Mouse (Mus musculus) spleen, adult 2 months (tissue): ENCODE measurements around the gene Arid3b.

Experiments used
- CTCF ChIP-seq: fragments of 200-500 bp; IDR thresholded peaks from 2 replicates; pipeline ENCODE4 v1.5.1; 2011; ENCODE audit warnings: mild to moderate bottlenecking, inconsistent platforms; ENCODE audit not compliant: insufficient read depth, insufficient read length, insufficient replicate concordance; ENCODE audit errors: extremely low read depth
- POLR2A ChIP-seq: fragments of 200-500 bp; IDR thresholded peaks from 2 replicates; pipeline ENCODE4 v1.6.1; 2011; ENCODE audit warnings: low read depth, low read length, inconsistent platforms

DNA sequence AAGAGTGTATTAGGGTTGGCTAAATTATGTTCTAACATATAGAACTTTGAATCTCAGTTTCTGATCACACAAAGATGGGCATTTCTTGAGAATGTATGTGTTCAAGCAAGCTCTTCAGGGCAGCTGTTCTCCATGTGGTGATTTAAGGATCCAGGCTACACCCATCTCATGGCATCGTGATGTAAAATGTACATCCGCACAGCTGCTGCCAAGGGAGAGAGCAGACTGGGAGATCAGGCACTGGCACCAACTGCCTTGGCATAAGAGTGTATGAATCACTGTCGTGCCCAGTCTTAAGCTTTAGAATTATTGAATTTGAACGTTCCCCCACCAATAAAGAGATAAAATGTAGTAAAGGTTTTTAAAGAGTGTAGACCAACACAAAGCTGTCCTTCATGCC, 30.6 kb upstream of the Arid3b start:
- TF ChIP-seq CTCF (no peak), POLR2A (no peak)
